Mouse (Mus musculus) limb, embryonic 14.5 days (tissue): ENCODE measurements around the gene Vsnl1. TPM values are rescaled to one million over a fixed set of nuclear protein-coding genes. Genes with fewer than 3 reads are reported as not detected.

Source experiments
- ATAC-seq: fragments of 200-750 bp; cut with Nextera tagmentation; 2 replicates; pipeline ENCODE4 v1.8.0; 2017; ENCODE audit warnings: low read depth, moderate number of reproducible peaks, moderate TSS enrichment; ENCODE audit not compliant: low FRiP score
- DNase-seq: peaks from one replicate; pipeline ENCODE4 v3.0.0-alpha.2; 2015; ENCODE audit warnings: low spot score
- H3K27ac ChIP-seq: fragments of 300-500 bp; sonication (generic); replicated peaks from 2 replicates; pipeline ENCODE4 v1.5.1; 2014; ENCODE audit warnings: low read depth, mild to moderate bottlenecking, low read length, moderate library complexity, mixed read lengths
- H3K27me3 ChIP-seq: fragments of 300-500 bp; sonication (generic); 2 replicates; pipeline ENCODE4 v1.6.1; 2014; ENCODE audit warnings: low read length, mixed read lengths; ENCODE audit not compliant: control insufficient read depth, insufficient read depth
- H3K36me3 ChIP-seq: fragments of 300-500 bp; sonication (generic); 2 replicates; pipeline ENCODE4 v1.6.1; 2014; ENCODE audit warnings: mild to moderate bottlenecking, low read length, moderate library complexity, mixed read lengths; ENCODE audit not compliant: control insufficient read depth, insufficient read depth
- H3K4me1 ChIP-seq: fragments of 300-500 bp; sonication (generic); 2 replicates; pipeline ENCODE4 v1.6.1; 2014; ENCODE audit warnings: antibody characterized with exemption, low read length, mixed read lengths; ENCODE audit not compliant: control insufficient read depth, insufficient read depth
- H3K4me2 ChIP-seq: fragments of 300-500 bp; sonication (generic); replicated peaks from 2 replicates; pipeline ENCODE4 v1.6.1; 2014; ENCODE audit warnings: low read depth, mild to moderate bottlenecking, low read length, moderate library complexity; ENCODE audit not compliant: severe bottlenecking
- H3K4me3 ChIP-seq: fragments of 300-500 bp; sonication (generic); replicated peaks from 2 replicates; pipeline ENCODE4 v1.5.1; 2014; ENCODE audit warnings: low read length
- H3K9ac ChIP-seq: fragments of 300-500 bp; sonication (generic); 2 replicates; pipeline ENCODE4 v1.6.1; 2014; ENCODE audit warnings: mild to moderate bottlenecking, low read depth, low read length, moderate library complexity; ENCODE audit not compliant: severe bottlenecking
- H3K9me3 ChIP-seq: fragments of 300-500 bp; sonication (generic); 2 replicates; pipeline ENCODE4 v1.6.1; 2016; ENCODE audit warnings: low read length; ENCODE audit not compliant: control insufficient read depth
- POLR2A ChIP-seq: fragments of 200-500 bp; IDR thresholded peaks from 2 replicates; pipeline ENCODE4 v1.8.0; 2012; ENCODE audit warnings: inconsistent platforms, mild to moderate bottlenecking, moderate library complexity, borderline replicate concordance; ENCODE audit not compliant: insufficient read depth, insufficient read length; ENCODE audit errors: extremely low read depth
- WGBS: fragments of 180-500 bp; shearing (Covaris S2); extraction: QIAGEN DNeasy Blood & Tissue Kit; methylation state at CpG from one replicate; pipeline ENCODE4 v1.1.7; 2014; 5-methylcytosine and 5-hydroxymethylcytosine counted together
- polyA plus RNA-seq, 2 experiments: library from polyadenylated mRNA; depleted of rRNA in 1 of 2; stranded (reverse) in 1 of 2; unstranded in 1 of 2; fragments of >200 nt; fragmentation: Nextera tagmentation in 1 of 2; extraction: Ambion mirVana in 1 of 2; gene quantifications; 2 replicates each; pipeline versions ENCODE4 v1.2.1 to v1.2.3; 2012 to 2014

The Vsnl1 gene
- polyA plus RNA-seq, 2 experiments = 1.4 to 1.8 TPM

DNA sequence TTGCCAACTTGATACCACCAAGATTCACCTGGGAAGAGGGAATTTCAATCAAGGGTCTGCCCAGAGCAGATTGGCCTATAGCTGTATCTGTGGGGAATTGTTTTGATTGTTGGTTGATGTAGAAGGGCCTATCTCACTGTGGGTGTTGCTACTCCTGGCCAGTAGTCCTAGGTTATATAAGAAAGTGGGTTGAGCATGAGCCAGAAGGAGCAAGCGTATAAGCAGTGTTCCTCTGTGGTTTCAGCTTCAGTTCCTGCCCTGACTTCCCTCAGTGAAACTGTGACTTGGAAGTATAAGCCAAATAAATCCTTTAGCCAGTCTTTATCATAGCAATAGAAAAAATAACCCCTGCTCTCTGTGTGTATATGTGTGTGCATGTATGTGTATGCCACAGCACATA, 51.7 kb downstream of the Vsnl1 start:
- H3K9ac ChIP-seq = no peak overlapping the region
- WGBS = 93% methylated on average over 1 of the region's 1 CpGs
- H3K27ac ChIP-seq = no peak overlapping the region
- no peaks in the 10 kb centered on the region for H3K27me3 ChIP-seq
- ATAC-seq = no peak
- H3K4me2 ChIP-seq = no peak overlapping the region
- DNase-seq = no peak
- no peaks in the 10 kb centered on the region for H3K4me1 ChIP-seq
- no peak overlapping the region for H3K4me3 ChIP-seq
- no peak for TF ChIP-seq POLR2A
- no peaks in the 10 kb centered on the region for H3K36me3 ChIP-seq
- H3K9me3 ChIP-seq = no peaks in the 10 kb centered on the region

DNA sequence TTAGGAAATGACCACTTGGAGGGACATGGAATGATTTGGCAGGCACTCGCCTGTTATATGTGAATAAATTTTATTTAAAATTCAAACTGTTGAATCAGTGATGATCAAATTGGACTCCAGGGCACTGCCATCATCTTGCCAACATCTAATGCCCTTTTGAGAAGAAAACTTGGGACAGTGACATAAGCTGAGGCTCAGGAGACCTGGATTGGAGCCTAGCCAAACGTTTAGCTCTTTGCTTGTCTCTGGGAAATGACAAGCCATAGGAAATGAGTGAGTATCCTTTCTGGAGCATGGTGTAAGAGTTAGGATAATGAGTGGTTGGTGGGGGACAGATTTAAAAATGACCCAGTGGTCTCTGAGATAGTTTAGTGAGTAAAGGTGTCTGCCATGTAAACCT, 57.0 kb downstream of the Vsnl1 start:
- WGBS = 59% methylated on average over 2 of the region's 2 CpGs
- no peak overlapping the region for H3K27ac ChIP-seq
- no peak overlapping the region for H3K4me2 ChIP-seq
- no peak for ATAC-seq
- DNase-seq = no peak
- no peak overlapping the region for H3K9ac ChIP-seq
- H3K36me3 ChIP-seq = no peaks in the 10 kb centered on the region
- H3K27me3 ChIP-seq = no peaks in the 10 kb centered on the region
- no peak for TF ChIP-seq POLR2A
- H3K4me3 ChIP-seq = no peak overlapping the region
- no peaks in the 10 kb centered on the region for H3K9me3 ChIP-seq
- H3K4me1 ChIP-seq = no peaks in the 10 kb centered on the region

GRCm38 (mm10) chr12:11370056-11370455, 66.4 kb downstream of the Vsnl1 start:
- H3K4me1 ChIP-seq = no peaks in the 10 kb centered on the region
- 60% methylated on average over 4 of the region's 4 CpGs for WGBS
- no peak overlapping the region for H3K4me3 ChIP-seq
- no peak overlapping the region for H3K9ac ChIP-seq
- no peaks in the 10 kb centered on the region for H3K27me3 ChIP-seq
- H3K27ac ChIP-seq = no peak overlapping the region
- no peaks in the 10 kb centered on the region for H3K9me3 ChIP-seq
- no peak overlapping the region for H3K4me2 ChIP-seq
- DNase-seq (no peak), ATAC-seq (no peak)
- TF ChIP-seq POLR2A = no peak
- H3K36me3 ChIP-seq = no peaks in the 10 kb centered on the region

DNA sequence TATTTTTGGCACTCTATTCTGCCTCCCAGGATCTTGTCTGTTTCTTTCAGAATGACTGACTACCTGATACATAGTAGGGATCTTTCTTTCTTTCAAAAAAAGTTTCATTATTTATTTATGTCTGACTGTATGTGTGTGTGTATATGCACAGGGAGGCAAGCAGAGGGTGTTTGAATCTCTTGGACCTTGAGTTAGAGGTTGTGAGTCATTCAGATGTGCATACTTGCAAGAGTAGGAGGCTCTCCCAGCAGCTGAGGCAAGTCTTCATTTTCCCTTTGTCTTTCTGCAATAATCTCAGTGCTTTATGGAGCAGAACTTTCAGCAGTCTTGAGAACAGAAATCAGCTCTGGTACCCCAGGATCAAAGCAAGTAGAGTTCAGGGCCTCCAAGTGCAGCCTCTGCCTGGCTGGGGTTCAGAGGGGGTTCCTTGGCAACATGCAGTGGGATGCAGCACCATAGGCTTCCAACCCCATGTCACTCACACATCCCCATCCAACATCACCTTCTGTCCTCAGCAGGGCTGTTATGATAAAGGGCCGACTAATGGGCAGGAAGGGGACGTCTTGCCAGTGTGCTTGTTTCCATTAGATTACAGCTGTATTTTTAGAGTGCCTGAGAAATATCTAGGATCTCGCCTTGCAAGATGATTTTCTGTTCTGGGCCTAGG, 69.2 kb downstream of the Vsnl1 start:
- DNase-seq (no peak), ATAC-seq (no peak)
- Histone ChIP-seq H3K9me3 (no peaks in the 10 kb centered on the region), H3K4me2 (no peak overlapping the region), H3K4me1 (no peaks in the 10 kb centered on the region), H3K4me3 (no peak overlapping the region), H3K27me3 (no peaks in the 10 kb centered on the region), H3K9ac (no peak overlapping the region), H3K27ac (no peak overlapping the region), H3K36me3 (no peaks in the 10 kb centered on the region)
- WGBS = 52% methylated on average over 3 of the region's 3 CpGs
- no peak for TF ChIP-seq POLR2A

GRCm38 (mm10) chr12:11364870-11365269, 71.5 kb downstream of the Vsnl1 start:
- 67% methylated on average over 6 of the region's 6 CpGs for WGBS
- ATAC-seq (no peak), DNase-seq (no peak)
- Histone ChIP-seq H3K4me1 (no peaks in the 10 kb centered on the region), H3K4me3 (no peak overlapping the region), H3K27me3 (no peaks in the 10 kb centered on the region), H3K4me2 (no peak overlapping the region), H3K9ac (no peak overlapping the region), H3K9me3 (no peaks in the 10 kb centered on the region), H3K36me3 (no peaks in the 10 kb centered on the region), H3K27ac (no peak overlapping the region)
- TF ChIP-seq POLR2A = no peak
